17 mouse cellular contexts compared by ENCODE assay signal in the genomic region with DNA sequence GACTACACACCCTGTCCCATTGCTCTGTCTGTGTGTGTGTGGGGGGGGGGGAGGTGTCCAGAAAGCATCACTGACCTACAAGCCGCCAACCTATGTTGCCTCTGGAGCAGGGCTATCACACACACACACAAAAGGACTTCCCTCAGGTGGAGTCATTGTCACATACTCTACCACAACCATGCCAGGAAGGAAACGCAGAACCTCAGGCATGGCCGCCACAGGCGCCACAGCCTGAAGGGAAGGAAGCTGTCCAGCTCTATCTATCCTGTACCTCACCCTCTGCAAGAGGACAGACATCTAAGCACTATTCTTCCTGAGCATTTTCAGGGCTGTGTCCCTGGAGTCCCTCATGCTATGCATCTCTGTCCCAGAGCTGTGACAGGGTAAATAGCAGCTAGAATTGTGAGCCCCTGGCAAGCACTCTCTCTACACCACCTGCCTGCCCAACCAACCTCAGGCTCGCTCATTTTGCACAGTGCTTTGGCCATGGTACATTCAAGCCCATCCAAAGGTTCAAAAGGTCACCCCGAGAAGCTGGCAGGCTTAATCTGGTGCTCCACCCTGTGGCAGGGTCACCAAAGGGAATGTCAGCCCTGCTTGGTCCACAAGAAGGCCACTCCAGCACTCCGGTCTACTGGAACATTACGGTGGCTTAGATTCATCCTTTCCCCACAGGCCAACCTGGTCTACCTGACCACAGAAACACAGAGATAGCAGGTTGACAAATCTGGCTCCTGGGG. TPM values are rescaled to one million over a fixed set of nuclear protein-coding genes. Genes with fewer than 3 reads are reported as not detected.
DNase-seq lines count a peak whose midpoint lies in the region; ATAC-seq lines count a peak whose summit lies in the region.
"Had no signal": no experiment of that assay in that cellular context is flagged by ENCODE, and none has a peak within 500 bp of the region (broad histone marks: within the 10 kb centered on the region; RNA-seq: fewer than 3 reads in every experiment).

No protein-coding gene starts in this region.

- H3K4me3 ChIP-seq in kidney, embryonic 15.5 days (replicated peaks): no peak overlapping the region
- H3K4me3 ChIP-seq: embryonic facial prominence, embryonic 13.5 days; limb, embryonic 10.5 days; lung, embryonic 15.5 days had no signal

- no peak overlapping the region for H3K27ac ChIP-seq in kidney, embryonic 15.5 days
- H3K27ac ChIP-seq: embryonic facial prominence, embryonic 13.5 days; limb, embryonic 10.5 days had no signal

- no peak overlapping the region for H3K9ac ChIP-seq in kidney, embryonic 15.5 days
- H3K9ac ChIP-seq: embryonic facial prominence, embryonic 13.5 days; lung, embryonic 15.5 days had no signal

- WGBS in kidney, embryonic 15.5 days: 83% methylated on average over 8 of the region's 8 CpGs

- DNase-seq in embryo, embryonic 10 days (ENCODE audit: low spot score): peak; percentile 23
- DNase-seq in embryo, embryonic 9.5 days (ENCODE audit: extremely low spot score): no peak
- peak; percentile 52 to 55 for DNase-seq in kidney, postnatal 36 days
- DNase-seq in retina, postnatal 1 day: peak; percentile 30
- DNase-seq in retina, embryonic 14.5 days (ENCODE audit: low spot score): no peak
- no peak for DNase-seq in spleen, postnatal 36 days (ENCODE audit: low spot score in 2 of 2)
- DNase-seq in T-cell, adult 2 months (ENCODE audit: low spot score): no peak
- DNase-seq: cerebellum, adult 8-10 months; heart, adult 18-20 months; heart, postnatal 10 days; layer of hippocampus, adult 9-11 months had no signal

- peaks cover 27% of the 10 kb centered on the region for H3K27me3 ChIP-seq in kidney, embryonic 15.5 days

- no peaks in the 10 kb centered on the region for H3K9me3 ChIP-seq in kidney, embryonic 15.5 days (replicated peaks)
- H3K9me3 ChIP-seq: embryonic facial prominence, embryonic 13.5 days; G1E; limb, embryonic 10.5 days; lung, embryonic 15.5 days had no signal

- peaks cover 26% of the 10 kb centered on the region for H3K4me1 ChIP-seq in kidney, embryonic 15.5 days

- no peak for ATAC-seq in kidney, embryonic 15.5 days (replicated peaks; ENCODE audit: low FRiP score)
- ATAC-seq: activated CD4-positive, CD25-positive, alpha-beta regulatory T cell, adult 4 months had no signal

- H3K4me2 ChIP-seq in kidney, embryonic 15.5 days: no peak overlapping the region
- H3K4me2 ChIP-seq: embryonic facial prominence, embryonic 13.5 days; lung, embryonic 15.5 days had no signal

- no peaks in the 10 kb centered on the region for H3K36me3 ChIP-seq in kidney, embryonic 15.5 days
- H3K36me3 ChIP-seq: embryonic facial prominence, embryonic 13.5 days; G1E; limb, embryonic 10.5 days; lung, embryonic 15.5 days had no signal

RNA-seq across cellular contexts. Expression of gene Wnt7b, which starts 12.1 kb away (rescaled TPM):
- polyA plus RNA-seq in kidney, embryonic 15.5 days (2015; fragmentation: Nextera tagmentation; extraction: Ambion mirVana): 16.3 and 16.8 TPM in 2 replicates
- polyA plus RNA-seq: activated CD4-positive, CD25-positive, alpha-beta regulatory T cell, adult 4 months; G1E had no signal

Comparison
In these comparisons a context has a peak if more than half of its experiments do, and no peak if none do; other contexts are left out.
1. DNase-seq: peak in embryo, embryonic 10 days (single experiment), kidney, postnatal 36 days (2 of 2) and retina, postnatal 1 day (single experiment); none in embryo, embryonic 9.5 days (single experiment), retina, embryonic 14.5 days (single experiment), spleen, postnatal 36 days (0 of 2) and T-cell, adult 2 months (single experiment).